Mouse (Mus musculus) neural tube, embryonic 13.5 days (tissue): ENCODE measurements at regions not wholly inside any gene's neighbourhood (a gene's known extent, or its start where the extent isn't known, plus 50 kb on each side); places are given as distances from the start of the nearest gene placed in this dataset.
"Not testable (repeated sequence)": the region's sequence is repeated elsewhere in the genome, so short reads cannot be mapped to it uniquely, and the experiment has no call there.

Experiments used
- ATAC-seq: fragments of 200-750 bp; cut with Nextera tagmentation; 2 replicates; pipeline ENCODE4 v1.8.0; 2017; ENCODE audit warnings: low read depth, mild to moderate bottlenecking, moderate TSS enrichment, moderate library complexity
- H3K27ac ChIP-seq: fragments of 300-500 bp; sonication (generic); replicated peaks from 2 replicates; pipeline ENCODE4 v1.5.1; 2015; ENCODE audit warnings: moderate library complexity, mild to moderate bottlenecking, inconsistent platforms
- H3K27me3 ChIP-seq: fragments of 300-500 bp; sonication (generic); 2 replicates; pipeline ENCODE4 v1.6.1; 2015; ENCODE audit warnings: mild to moderate bottlenecking, inconsistent platforms
- H3K36me3 ChIP-seq: fragments of 300-500 bp; sonication (generic); 2 replicates; pipeline ENCODE4 v1.6.1; 2015; ENCODE audit warnings: mild to moderate bottlenecking, inconsistent platforms
- H3K4me1 ChIP-seq: fragments of 300-500 bp; sonication (generic); replicated peaks from 2 replicates; pipeline ENCODE4 v1.6.1; 2015; ENCODE audit warnings: inconsistent platforms
- H3K4me2 ChIP-seq: fragments of 300-500 bp; sonication (generic); 2 replicates; pipeline ENCODE4 v1.6.1; 2015; ENCODE audit warnings: inconsistent platforms, mild to moderate bottlenecking, moderate library complexity
- H3K4me3 ChIP-seq: fragments of 300-500 bp; sonication (generic); 2 replicates; pipeline ENCODE4 v1.5.1; 2015; ENCODE audit warnings: mild to moderate bottlenecking, inconsistent platforms
- H3K9ac ChIP-seq: fragments of 300-500 bp; sonication (generic); 2 replicates; pipeline ENCODE4 v1.6.1; 2015; ENCODE audit warnings: moderate library complexity, mild to moderate bottlenecking, inconsistent platforms
- H3K9me3 ChIP-seq: fragments of 300-500 bp; sonication (generic); 2 replicates; pipeline ENCODE4 v1.6.1; 2016; ENCODE audit warnings: inconsistent platforms
- WGBS: fragments of 180-500 bp; shearing (Covaris S2); methylation state at CpG from one replicate; pipeline ENCODE4 v1.1.7; 2015; 5-methylcytosine and 5-hydroxymethylcytosine counted together

DNA sequence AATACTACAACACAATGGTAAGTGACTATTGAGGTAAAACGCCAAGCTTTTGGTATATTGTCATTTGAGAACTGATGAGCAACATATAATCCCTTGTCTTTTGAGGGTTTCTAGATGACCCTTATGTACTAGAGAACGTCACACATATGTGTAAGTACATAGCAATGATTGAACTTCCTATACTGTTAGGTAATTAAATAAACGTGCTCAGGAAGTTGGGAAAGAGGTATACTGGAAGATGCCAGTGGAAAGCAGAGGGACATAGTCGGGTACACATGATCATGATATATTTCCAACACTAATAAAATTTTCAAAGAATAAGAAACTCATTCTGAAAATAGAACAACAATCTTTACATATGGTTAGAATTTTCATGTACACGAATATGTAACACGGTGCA lies 701.4 kb upstream of the Zfp386 start:
- not testable (repeated sequence) for H3K4me1 ChIP-seq, H3K36me3 ChIP-seq, H3K4me3 ChIP-seq, H3K9ac ChIP-seq, H3K9me3 ChIP-seq, H3K27ac ChIP-seq, ATAC-seq, H3K27me3 ChIP-seq, H3K4me2 ChIP-seq
- 69% methylated on average over 5 of the region's 6 CpGs for whole genome bisulfite sequencing

DNA sequence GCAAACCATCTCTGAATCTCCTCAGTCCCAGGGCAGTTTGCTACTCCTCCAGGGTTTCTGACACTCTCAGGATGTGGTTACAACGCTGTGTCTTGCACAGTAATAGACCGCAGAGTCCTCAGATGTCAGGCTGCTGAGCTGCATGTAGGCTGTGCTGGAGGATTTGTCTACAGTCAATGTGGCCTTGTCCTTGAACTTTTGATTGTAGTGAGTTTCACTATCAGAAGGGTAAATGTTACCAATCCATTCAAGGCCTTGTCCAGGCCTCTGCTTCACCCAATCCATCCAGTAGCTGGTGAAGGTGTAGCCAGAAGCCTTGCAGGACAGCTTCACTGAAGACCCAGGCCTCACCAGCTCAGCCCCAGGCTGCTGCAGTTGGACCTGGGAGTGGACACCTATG lies 688.5 kb upstream of the Zfp386 start:
- not testable (repeated sequence) for H3K27me3 ChIP-seq, H3K36me3 ChIP-seq, H3K9me3 ChIP-seq, H3K9ac ChIP-seq, H3K4me1 ChIP-seq, H3K27ac ChIP-seq, H3K4me2 ChIP-seq, H3K4me3 ChIP-seq, ATAC-seq
- WGBS, result 79% methylated on average over 2 of the region's 2 CpGs

DNA sequence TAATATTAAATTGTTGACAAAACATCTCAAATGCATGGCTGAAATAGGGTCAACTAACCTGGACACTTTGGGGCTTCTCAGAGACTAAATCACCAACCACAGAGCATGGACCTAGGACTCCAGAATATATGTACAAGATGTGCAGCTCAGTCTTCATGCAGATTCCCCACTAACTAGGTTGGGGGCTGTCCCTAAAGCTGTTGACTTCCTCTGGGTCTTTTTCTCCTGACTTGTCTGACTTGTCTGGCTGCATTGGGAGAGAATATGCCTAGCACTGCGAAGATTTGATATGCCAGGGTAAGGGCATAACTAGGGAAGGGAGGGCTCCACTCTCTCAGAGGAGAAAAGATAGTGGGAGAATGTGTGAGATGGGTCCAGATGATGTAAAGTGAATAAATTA lies 681.9 kb upstream of the Zfp386 start:
- not testable (repeated sequence) for H3K27me3 ChIP-seq, H3K4me3 ChIP-seq, H3K9me3 ChIP-seq, H3K36me3 ChIP-seq, ATAC-seq, H3K4me1 ChIP-seq, H3K4me2 ChIP-seq, H3K27ac ChIP-seq, H3K9ac ChIP-seq
- WGBS, result 53% methylated on average over 1 of the region's 1 CpGs

DNA sequence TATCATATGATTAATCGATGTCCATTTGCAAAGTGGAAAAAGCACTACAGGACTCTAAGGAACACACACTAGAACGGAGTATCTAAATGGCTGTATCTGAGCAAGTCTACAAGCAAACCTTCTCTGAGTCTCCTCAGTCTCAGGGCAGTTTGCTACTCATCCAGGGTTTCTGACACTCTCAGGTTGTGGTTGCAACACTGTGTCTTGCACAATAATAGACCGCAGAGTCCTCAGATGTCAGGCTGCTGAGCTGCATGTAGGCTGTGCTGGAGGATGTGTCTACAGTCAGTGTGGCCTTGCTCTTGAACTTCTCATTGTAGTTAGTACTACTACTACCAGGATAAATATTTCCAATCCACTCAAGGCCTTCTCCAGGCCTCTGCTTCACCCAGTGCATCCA lies 675.7 kb upstream of the Zfp386 start:
- not testable (repeated sequence) for H3K4me1 ChIP-seq, H3K9ac ChIP-seq, H3K36me3 ChIP-seq, H3K4me3 ChIP-seq, H3K4me2 ChIP-seq, H3K27me3 ChIP-seq, ATAC-seq, H3K9me3 ChIP-seq, H3K27ac ChIP-seq
- WGBS, result 82% methylated on average over 3 of the region's 3 CpGs

DNA sequence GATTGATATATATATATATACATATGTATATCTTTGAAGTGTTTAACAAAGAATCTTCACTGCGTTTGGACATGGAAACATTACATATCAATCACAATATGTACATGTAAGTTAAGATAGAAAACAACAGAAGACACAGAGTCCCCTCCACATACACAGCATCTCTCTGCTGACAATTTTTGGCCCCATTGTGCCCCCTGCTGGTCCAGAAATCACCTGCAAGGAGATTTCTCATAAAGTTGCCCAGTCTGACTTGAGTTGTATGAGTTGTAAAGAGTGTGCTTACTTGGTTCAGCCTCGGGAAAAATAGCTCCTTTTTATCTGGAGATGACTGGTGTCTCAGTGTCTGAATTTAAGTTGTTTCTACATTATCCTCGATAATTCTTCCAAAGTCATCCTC lies 674.5 kb upstream of the Zfp386 start:
- H3K9me3 ChIP-seq, H3K27ac ChIP-seq, H3K4me1 ChIP-seq, H3K4me3 ChIP-seq, H3K27me3 ChIP-seq, ATAC-seq, H3K36me3 ChIP-seq, H3K9ac ChIP-seq, H3K4me2 ChIP-seq: not testable (repeated sequence)
- WGBS, result 61% methylated on average over 3 of the region's 3 CpGs

DNA sequence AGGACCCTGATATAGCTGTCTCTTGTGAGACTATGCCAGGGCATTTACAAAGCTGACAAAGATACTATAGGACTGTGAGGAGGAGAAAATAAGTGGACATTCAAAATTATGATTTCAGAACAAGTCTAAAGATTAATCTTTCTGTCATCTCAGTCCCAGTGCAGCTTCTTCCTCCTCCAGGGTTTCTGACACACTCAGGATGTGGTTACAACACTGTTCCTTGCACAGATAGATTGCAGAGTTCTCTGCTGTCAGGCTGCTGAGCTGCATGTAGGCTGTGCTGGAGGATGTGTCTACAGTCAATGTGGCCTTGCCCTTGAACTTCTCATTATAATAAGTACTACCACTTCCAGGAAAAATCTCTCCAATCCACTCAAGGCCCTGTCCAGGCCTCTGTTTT lies 661.0 kb upstream of the Zfp386 start:
- H3K4me1 ChIP-seq, H3K27ac ChIP-seq, ATAC-seq, H3K27me3 ChIP-seq, H3K9ac ChIP-seq, H3K4me2 ChIP-seq, H3K36me3 ChIP-seq, H3K4me3 ChIP-seq: not testable (repeated sequence)
- H3K9me3 ChIP-seq, result peaks cover 18% of the 10 kb centered on the region

DNA sequence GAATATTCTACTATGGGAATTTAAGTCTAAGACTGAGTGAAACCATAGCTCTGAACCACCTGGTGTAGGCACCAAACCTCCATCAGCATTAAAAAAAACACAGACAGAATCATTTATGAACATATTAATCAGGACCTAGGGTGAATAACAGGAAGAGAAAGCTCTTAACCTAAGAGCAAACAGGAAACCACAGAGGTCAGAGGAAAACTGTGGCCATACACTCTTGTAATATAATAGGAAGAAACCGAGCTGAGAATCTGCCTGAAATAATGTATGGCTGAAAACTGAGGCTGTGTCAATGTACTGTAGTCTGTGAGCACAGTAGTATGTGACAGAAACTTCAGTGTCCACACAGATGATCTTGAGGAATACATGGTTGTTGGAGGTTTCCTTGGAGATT lies 643.4 kb upstream of the Zfp386 start:
- no peak overlapping the region for H3K4me2 ChIP-seq
- H3K9me3 ChIP-seq, result peaks cover 28% of the 10 kb centered on the region; the same call in 1 of the 2 replicates
- no peak overlapping the region for H3K9ac ChIP-seq
- 79% methylated on average over 1 of the region's 1 CpGs for WGBS
- no peaks in the 10 kb centered on the region for H3K36me3 ChIP-seq
- H3K4me3 ChIP-seq, result no peak overlapping the region
- no peak overlapping the region for H3K27ac ChIP-seq
- no peaks in the 10 kb centered on the region for H3K27me3 ChIP-seq
- H3K4me1 ChIP-seq, result no peaks in the 10 kb centered on the region
- no peak for ATAC-seq

DNA sequence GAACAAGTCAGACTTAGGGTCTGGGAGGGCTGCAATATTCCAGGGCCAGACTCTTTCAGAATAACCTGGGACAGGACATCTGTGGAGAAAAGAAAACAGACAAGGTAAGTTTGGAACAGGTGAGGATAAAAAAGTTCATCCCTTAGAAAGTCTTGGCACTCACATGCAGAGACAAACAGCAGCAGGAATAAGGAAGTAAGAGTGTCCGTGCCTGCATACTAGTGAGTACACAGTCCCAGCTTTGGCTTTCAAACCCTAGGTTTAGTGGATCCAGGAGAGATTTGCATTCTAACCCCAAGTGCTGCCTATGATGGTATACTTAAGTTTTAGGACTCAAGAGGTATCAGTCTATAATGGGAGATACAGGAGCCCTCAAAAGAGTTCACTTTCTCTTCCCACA lies 642.9 kb upstream of the Zfp386 start:
- ATAC-seq, result no peak
- Histone ChIP-seq H3K27ac (no peak overlapping the region), H3K9me3 (peaks cover 25% of the 10 kb centered on the region; the same call in 1 of the 2 replicates), H3K4me1 (no peaks in the 10 kb centered on the region), H3K4me3 (no peak overlapping the region), H3K9ac (no peak overlapping the region), H3K27me3 (no peaks in the 10 kb centered on the region), H3K4me2 (no peak overlapping the region), H3K36me3 (no peaks in the 10 kb centered on the region)
- WGBS, result 84% methylated on average over 1 of the region's 1 CpGs

DNA sequence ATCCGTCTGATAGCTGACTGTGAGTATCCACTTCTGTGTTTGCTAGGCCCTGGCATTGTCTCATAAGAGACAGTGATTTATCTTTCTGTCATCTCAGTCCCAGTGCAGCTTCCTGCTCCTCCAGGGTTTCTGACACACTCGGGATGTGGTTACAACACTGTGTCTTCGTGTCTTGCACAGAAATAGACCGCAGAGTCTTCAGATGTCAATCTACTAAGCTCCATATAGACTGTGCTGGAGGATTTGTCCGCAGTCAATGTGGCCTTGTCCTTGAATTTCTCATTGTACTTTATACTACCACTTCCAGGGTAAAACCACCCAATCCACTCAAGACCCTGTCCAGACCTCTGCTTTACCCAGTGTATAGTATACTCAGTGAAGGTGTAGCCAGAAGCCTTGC lies 601.3 kb upstream of the Zfp386 start:
- not testable (repeated sequence) for H3K4me1 ChIP-seq, ATAC-seq, H3K4me3 ChIP-seq, H3K36me3 ChIP-seq, H3K9ac ChIP-seq, H3K27ac ChIP-seq, H3K27me3 ChIP-seq, H3K4me2 ChIP-seq, H3K9me3 ChIP-seq
- WGBS, result 72% methylated on average over 3 of the region's 5 CpGs

DNA sequence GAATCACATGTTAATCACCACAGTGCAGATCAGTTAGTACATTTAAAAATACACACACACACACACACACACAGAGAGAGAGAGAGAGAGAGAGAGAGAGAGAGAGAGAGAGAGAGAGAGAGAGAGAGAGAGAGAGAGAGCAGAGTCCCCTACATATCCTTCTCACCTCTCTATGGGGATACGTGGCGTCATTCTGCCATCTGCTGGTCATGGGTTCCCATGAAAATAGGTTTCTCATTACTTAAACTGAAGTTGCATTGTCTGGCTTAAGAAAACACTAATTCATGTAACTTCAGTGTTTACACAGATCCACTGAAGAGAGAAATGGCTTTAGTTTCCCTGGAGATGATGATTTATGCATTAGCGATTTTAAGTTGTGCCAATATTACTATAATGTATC lies 594.9 kb upstream of the Zfp386 start:
- not testable (repeated sequence) for H3K9ac ChIP-seq, ATAC-seq, H3K4me1 ChIP-seq, H3K9me3 ChIP-seq, H3K36me3 ChIP-seq, H3K27ac ChIP-seq, H3K4me3 ChIP-seq, H3K4me2 ChIP-seq, H3K27me3 ChIP-seq
- 45% methylated on average over 3 of the region's 3 CpGs for whole genome bisulfite sequencing

DNA sequence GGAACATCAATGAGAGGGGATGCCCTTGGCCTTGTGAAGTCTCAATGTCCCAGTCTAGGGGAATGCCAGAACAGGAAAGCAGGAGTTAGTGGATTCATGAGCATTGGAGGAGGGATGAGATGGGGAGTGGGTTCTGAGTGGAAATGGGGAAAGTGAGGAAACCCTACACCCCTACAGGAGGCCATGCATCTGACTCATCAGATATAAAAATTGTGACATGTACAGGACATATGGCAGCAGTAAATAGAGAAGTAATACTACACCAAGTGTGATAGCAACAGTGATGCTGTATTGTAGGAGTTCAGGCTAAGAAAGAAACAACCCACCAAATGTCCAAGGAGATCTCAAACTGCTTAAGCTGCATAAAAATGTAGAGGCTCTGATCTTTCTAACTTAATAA lies 582.7 kb upstream of the Zfp386 start:
- not testable (repeated sequence) for ATAC-seq, H3K27ac ChIP-seq, H3K4me2 ChIP-seq, H3K4me3 ChIP-seq, H3K4me1 ChIP-seq, H3K27me3 ChIP-seq, H3K9ac ChIP-seq, H3K36me3 ChIP-seq, H3K9me3 ChIP-seq

DNA sequence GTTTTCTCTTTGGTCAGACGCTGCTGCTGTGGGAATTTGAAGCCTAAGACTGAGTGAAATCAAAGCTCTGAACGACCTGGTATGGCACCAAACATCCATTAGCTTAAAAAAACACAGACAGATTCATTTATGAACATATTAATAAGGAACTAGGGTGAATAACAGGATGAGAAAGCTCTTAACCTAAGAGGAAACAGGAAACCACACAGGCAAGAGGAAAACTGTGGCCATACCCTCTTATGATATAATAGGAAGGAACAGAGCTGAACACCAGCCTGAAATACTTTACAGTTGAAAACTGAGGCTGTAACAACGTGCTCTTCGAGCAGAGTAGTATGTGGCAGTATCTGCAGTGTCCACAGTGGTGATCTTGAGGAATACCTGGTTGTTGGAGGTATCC lies 579.5 kb upstream of the Zfp386 start:
- not testable (repeated sequence) for H3K4me2 ChIP-seq, ATAC-seq, H3K36me3 ChIP-seq, H3K4me1 ChIP-seq, H3K9me3 ChIP-seq, H3K9ac ChIP-seq, H3K27ac ChIP-seq, H3K27me3 ChIP-seq, H3K4me3 ChIP-seq
- 44% methylated on average over 4 of the region's 4 CpGs for WGBS

DNA sequence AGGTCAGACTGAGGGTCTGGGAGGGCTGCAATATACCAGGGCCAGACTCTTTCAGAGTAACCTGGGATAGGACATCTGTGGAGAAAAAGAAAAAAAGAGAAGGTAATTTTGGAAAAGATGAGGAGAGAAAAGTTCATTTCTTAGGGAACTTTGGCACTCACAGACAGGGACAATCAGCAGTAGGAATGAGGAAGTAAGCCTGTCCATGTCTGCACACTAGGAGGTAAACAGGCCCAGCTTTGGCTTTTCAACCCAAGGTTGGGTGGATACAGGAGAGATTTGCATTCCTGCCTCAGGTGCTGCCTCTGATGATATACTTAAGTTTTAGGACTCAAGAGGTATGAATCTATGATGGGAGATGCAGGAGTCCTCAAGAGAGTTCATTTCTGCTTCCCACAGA lies 579.0 kb upstream of the Zfp386 start:
- H3K4me2 ChIP-seq, H3K27ac ChIP-seq, H3K36me3 ChIP-seq, H3K4me3 ChIP-seq, H3K4me1 ChIP-seq, H3K9me3 ChIP-seq, H3K27me3 ChIP-seq, ATAC-seq, H3K9ac ChIP-seq: not testable (repeated sequence)

DNA sequence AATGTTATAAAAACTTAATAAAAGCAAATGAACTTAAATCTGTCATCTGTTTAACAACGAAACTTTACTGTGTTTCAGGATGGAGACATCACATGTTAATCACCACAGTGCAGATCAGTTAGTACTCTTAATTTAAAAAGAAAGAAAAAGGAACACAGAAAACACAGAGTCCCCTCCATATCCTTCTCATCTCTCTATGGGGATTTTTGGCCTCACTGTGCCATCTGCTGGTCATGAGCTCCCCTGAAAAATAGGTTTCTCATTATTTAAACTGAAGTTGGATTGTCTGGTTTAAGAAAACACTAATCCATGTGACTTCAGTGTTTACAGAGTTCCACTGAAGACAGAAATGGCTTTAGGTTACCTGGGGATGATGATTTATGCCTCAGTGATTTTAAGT lies 548.7 kb upstream of the Zfp386 start:
- ATAC-seq, result no peak
- H3K27ac ChIP-seq, result no peak overlapping the region
- H3K4me2 ChIP-seq, result no peak overlapping the region
- H3K9ac ChIP-seq, result no peak overlapping the region
- no peaks in the 10 kb centered on the region for H3K36me3 ChIP-seq
- peaks cover 20% of the 10 kb centered on the region for H3K9me3 ChIP-seq
- no peaks in the 10 kb centered on the region for H3K4me1 ChIP-seq
- whole genome bisulfite sequencing, result 77% methylated on average over 1 of the region's 1 CpGs
- H3K27me3 ChIP-seq, result no peaks in the 10 kb centered on the region
- H3K4me3 ChIP-seq, result no peak overlapping the region
